ENCODE assay signal across 23 mouse cellular contexts in genomic region chr17:29719628-29720575, GRCm38 (mm10). TPM values are rescaled to one million over a fixed set of nuclear protein-coding genes. Genes with fewer than 3 reads are reported as not detected.
DNase-seq lines count a peak whose midpoint lies in the region; ATAC-seq and TF ChIP-seq lines count a peak whose summit lies in the region.
"Had no signal": no experiment of that assay in that cellular context is flagged by ENCODE, and none has a peak within 500 bp of the region (broad histone marks: within the 10 kb centered on the region; RNA-seq: fewer than 3 reads in every experiment).

No protein-coding gene starts in this region.

- H3K4me1 ChIP-seq in forebrain, embryonic 13.5 days = peaks cover 32% of the 10 kb centered on the region
- H3K4me1 ChIP-seq in forebrain, embryonic 10.5 days = peaks cover 16% of the 10 kb centered on the region
- H3K4me1 ChIP-seq in spleen, adult 2 months (ENCODE audit: control insufficient read depth, insufficient read depth, insufficient read length) = peaks cover 16% of the 10 kb centered on the region

- no peaks in the 10 kb centered on the region for H3K36me3 ChIP-seq in forebrain, embryonic 13.5 days (ENCODE audit: poor library complexity, severe bottlenecking)
- 0 out of 2 replicates have a peak, but pooled peaks cover 3% of the 10 kb centered on the region for H3K36me3 ChIP-seq in forebrain, embryonic 10.5 days (replicated peaks)
- H3K36me3 ChIP-seq in spleen, adult 2 months (ENCODE audit: control insufficient read depth, insufficient read depth, low read length) = no peaks in the 10 kb centered on the region
- H3K36me3 ChIP-seq: hindbrain, embryonic 13.5 days; limb, embryonic 13.5 days; liver, embryonic 13.5 days had no signal

- no peak overlapping the region for H3K4me3 ChIP-seq in forebrain, embryonic 13.5 days
- no peak overlapping the region for H3K4me3 ChIP-seq in forebrain, embryonic 10.5 days
- no peak overlapping the region for H3K4me3 ChIP-seq in spleen, adult 2 months (ENCODE audit: extremely low read depth, insufficient read depth, insufficient read length)
- H3K4me3 ChIP-seq: embryonic facial prominence, embryonic 13.5 days; hindbrain, embryonic 13.5 days; limb, embryonic 13.5 days; liver, embryonic 13.5 days had no signal

- DNase-seq in forebrain, embryonic 10.5 days (ENCODE audit: extremely low spot score, low spot score) = no peak
- DNase-seq in spleen, adult 2 months (ENCODE audit: low read depth in 1 of 2, low spot score in 2 of 2) = no peak
- DNase-seq in spleen, postnatal 10 days (ENCODE audit: low spot score in 2 of 2) = no peak
- peak; percentile 90 for DNase-seq in cerebellum, adult 9-10 months
- DNase-seq in heart, adult 18-20 months = no peak
- no peak for DNase-seq in thymus, postnatal 10 days (ENCODE audit: low spot score in 2 of 2)
- DNase-seq in kidney, adult 8-10 months = no peak
- DNase-seq: adrenal gland, postnatal 25 days; gastrocnemius, postnatal 36 days; heart, postnatal 10 days; kidney, adult 9 months; kidney, postnatal 36 days; liver, embryonic 13.5 days; lung, embryonic 14.5 days; lung, postnatal 36 days; right cerebral cortex, postnatal 25 days; thymus, postnatal 4 days had no signal

- no peaks in the 10 kb centered on the region for H3K9me3 ChIP-seq in forebrain, embryonic 13.5 days (replicated peaks)
- H3K9me3 ChIP-seq in forebrain, embryonic 10.5 days = no peaks in the 10 kb centered on the region
- H3K9me3 ChIP-seq: hindbrain, embryonic 13.5 days; limb, embryonic 13.5 days; liver, embryonic 13.5 days had no signal

- TF ChIP-seq CTCF in spleen, adult 2 months (IDR thresholded peaks at IDR 0.05; ENCODE audit: extremely low read depth, insufficient read depth, insufficient read length, insufficient replicate concordance) = no peak

- no peak for ATAC-seq in forebrain, embryonic 13.5 days
- ATAC-seq: midbrain, embryonic 16.5 days had no signal

- H3K9ac ChIP-seq in forebrain, embryonic 13.5 days = no peak overlapping the region
- H3K9ac ChIP-seq: embryonic facial prominence, embryonic 13.5 days; hindbrain, embryonic 13.5 days; limb, embryonic 13.5 days; liver, embryonic 13.5 days; lung, embryonic 14.5 days had no signal

- H3K27ac ChIP-seq in forebrain, embryonic 13.5 days = peak overlapping the region; percentile 35
- H3K27ac ChIP-seq in forebrain, embryonic 10.5 days = no peak overlapping the region
- H3K27ac ChIP-seq in spleen, adult 2 months (ENCODE audit: insufficient read depth, low read length) = peak overlapping the region; percentile 66
- H3K27ac ChIP-seq: embryonic facial prominence, embryonic 13.5 days; hindbrain, embryonic 13.5 days; limb, embryonic 13.5 days; liver, embryonic 13.5 days had no signal

- 78% methylated on average over 13 of the region's 13 CpGs for WGBS in forebrain, embryonic 13.5 days
- WGBS in forebrain, embryonic 10.5 days = 84% methylated on average over 13 of the region's 13 CpGs
- 78% methylated on average over 13 of the region's 13 CpGs for WGBS in spleen, adult 2 months

- H3K4me2 ChIP-seq in forebrain, embryonic 13.5 days = no peak overlapping the region
- H3K4me2 ChIP-seq: embryonic facial prominence, embryonic 13.5 days; heart, embryonic 11.5 days; hindbrain, embryonic 13.5 days; limb, embryonic 13.5 days; liver, embryonic 13.5 days; lung, embryonic 14.5 days had no signal

- no peak for TF ChIP-seq POLR2A in spleen, adult 2 months (IDR thresholded peaks at IDR 0.05; ENCODE audit: low read depth, low read length)

- H3K27me3 ChIP-seq in forebrain, embryonic 13.5 days = no peaks in the 10 kb centered on the region
- peaks cover 5% of the 10 kb centered on the region; the same call in 1 of the 2 replicates for H3K27me3 ChIP-seq in forebrain, embryonic 10.5 days (ENCODE audit: poor library complexity, severe bottlenecking)
- H3K27me3 ChIP-seq in spleen, adult 2 months (ENCODE audit: control insufficient read depth, insufficient read depth, low read length) = no peaks in the 10 kb centered on the region
- H3K27me3 ChIP-seq: embryonic facial prominence, embryonic 13.5 days; hindbrain, embryonic 13.5 days; limb, embryonic 13.5 days had no signal

RNA-seq across cellular contexts. Expression of gene Ccdc167, which starts 3.1 kb away (rescaled TPM):
- 13.0 and 14.2 TPM in 2 replicates for polyA plus RNA-seq in forebrain, embryonic 13.5 days (2015; fragmentation: Nextera tagmentation; extraction: Ambion mirVana)
- polyA plus RNA-seq in forebrain, embryonic 10.5 days (2016; fragmentation: Nextera tagmentation; extraction: Ambion mirVana) = 16.0 and 17.9 TPM in 2 replicates
- polyA plus RNA-seq in spleen, adult 2 months (2012; rRNA removed) = 5.4 and 6.1 TPM in 2 replicates
- total RNA-seq in heart, adult 18-20 months (2021) = 10 to 100 TPM; 12.2 to 12.3 TPM

RNA-seq across cellular contexts. Expression of gene Cmtr1, which starts 59.5 kb away (rescaled TPM):
- polyA plus RNA-seq in forebrain, embryonic 13.5 days (2015; fragmentation: Nextera tagmentation; extraction: Ambion mirVana) = 135 and 153 TPM in 2 replicates
- 139 and 156 TPM in 2 replicates for polyA plus RNA-seq in forebrain, embryonic 10.5 days (2016; fragmentation: Nextera tagmentation; extraction: Ambion mirVana)
- 34.3 and 38.5 TPM in 2 replicates for polyA plus RNA-seq in spleen, adult 2 months (2012; rRNA removed)
- 10 to 100 TPM; 55.9 to 65.9 TPM for total RNA-seq in heart, adult 18-20 months (2021)
